Mouse (Mus musculus) embryo, embryonic 9.5 days (tissue): ENCODE results near the gene Bcl3.

Experiments used
- DNase-seq: peaks from one replicate; pipeline ENCODE4 v3.0.0-alpha.2; 2017; ENCODE audit errors: extremely low spot score

Bcl3 gene

GRCm38 (mm10) chr7:19769434-19770374 lies 52.9 kb downstream of the Bcl3 start:
- peak; percentile 26 for DNase-seq

GRCm38 (mm10) chr7:19769001-19769400 lies 53.6 kb downstream of the Bcl3 start:
- peak; percentile 26 for DNase-seq

- no peak for DNase-seq
These were observed 54.3 kb downstream of the Bcl3 start for GRCm38 (mm10) chr7:19768251-19768650.

- DNase-seq: no peak
These were observed 58.0 kb downstream of the Bcl3 start for GRCm38 (mm10) chr7:19764581-19764980.

GRCm38 (mm10) chr7:19763829-19764477 lies 58.6 kb downstream of the Bcl3 start:
- DNase-seq: no peak

- no peak for DNase-seq
These were observed 60.3 kb downstream of the Bcl3 start for GRCm38 (mm10) chr7:19762283-19762682.

- DNase-seq: no peak
These were observed 62.5 kb downstream of the Bcl3 start for GRCm38 (mm10) chr7:19760021-19760420.

GRCm38 (mm10) chr7:19758623-19759022 lies 63.9 kb downstream of the Bcl3 start:
- DNase-seq: no peak
